Mouse (Mus musculus) kidney, embryonic 16.5 days (tissue): Measurements from ENCODE around the gene Epc2. TPM values are rescaled to one million over a fixed set of nuclear protein-coding genes. Genes with fewer than 3 reads are reported as not detected.
A peak's percentile ranks its signal among the peaks of the same experiment; 100 is the strongest.

ENCODE experiments used
- ATAC-seq: fragments of 200-750 bp; cut with Nextera tagmentation; 2 replicates; pipeline ENCODE4 v1.8.0; 2017; ENCODE audit warnings: moderate TSS enrichment; ENCODE audit not compliant: low FRiP score, low TSS enrichment
- H3K27ac ChIP-seq: fragments of 300-500 bp; sonication (generic); 2 replicates; pipeline ENCODE4 v1.5.1; 2014; ENCODE audit warnings: low read length
- H3K27me3 ChIP-seq: fragments of 300-500 bp; sonication (generic); 2 replicates; pipeline ENCODE4 v1.6.1; 2014; ENCODE audit warnings: low read length, control low read depth, mixed read lengths; ENCODE audit not compliant: insufficient read depth
- H3K36me3 ChIP-seq: fragments of 300-500 bp; sonication (generic); 2 replicates; pipeline ENCODE4 v1.6.1; 2014; ENCODE audit warnings: low read length, control low read depth, mixed read lengths; ENCODE audit not compliant: insufficient read depth
- H3K4me1 ChIP-seq: fragments of 300-500 bp; sonication (generic); 2 replicates; pipeline ENCODE4 v1.6.1; 2014; ENCODE audit warnings: low read length, control low read depth, mixed read lengths; ENCODE audit not compliant: insufficient read depth
- H3K4me2 ChIP-seq: fragments of 300-500 bp; sonication (generic); replicated peaks from 2 replicates; pipeline ENCODE4 v1.6.1; 2014; ENCODE audit warnings: low read depth, low read length
- H3K4me3 ChIP-seq: fragments of 300-500 bp; sonication (generic); 2 replicates; pipeline ENCODE4 v1.5.1; 2014; ENCODE audit warnings: mild to moderate bottlenecking, low read length
- H3K9ac ChIP-seq: fragments of 300-500 bp; sonication (generic); replicated peaks from 2 replicates; pipeline ENCODE4 v1.6.1; 2014; ENCODE audit warnings: low read length
- H3K9me3 ChIP-seq: fragments of 300-500 bp; sonication (generic); 2 replicates; pipeline ENCODE4 v1.6.1; 2016; ENCODE audit warnings: low read length, control low read depth
- WGBS: fragments of 180-500 bp; shearing (Covaris S2); extraction: QIAGEN DNeasy Blood & Tissue Kit; methylation state at CpG from one replicate; pipeline ENCODE4 v1.1.7; 2014; 5-methylcytosine and 5-hydroxymethylcytosine counted together
- polyA plus RNA-seq: library from polyadenylated mRNA; unstranded; fragments of >200 nt; fragmentation: Nextera tagmentation; extraction: Ambion mirVana; gene quantifications from 2 replicates; pipeline ENCODE4 v1.2.1, GENCODE M21; 2015

Gene Epc2
- 6.4 and 6.5 TPM in 2 replicates for polyA plus RNA-seq

GRCm38 (mm10) chr2:49450931-49451636 lies at the start of gene Epc2:
Gene Epc2 (plus strand): TSS chr2:49451486.
- WGBS = 0% methylated on average over 43 of the region's 88 CpGs
- peaks cover 7% of the 10 kb centered on the region for H3K4me1 ChIP-seq

GRCm38 (mm10) chr2:49405954-49406353 lies 45.3 kb upstream of the Epc2 start:
- Histone ChIP-seq H3K9me3 (no peaks in the 10 kb centered on the region), H3K27me3 (no peaks in the 10 kb centered on the region), H3K4me1 (no peaks in the 10 kb centered on the region), H3K9ac (no peak overlapping the region), H3K36me3 (no peaks in the 10 kb centered on the region), H3K27ac (no peak overlapping the region), H3K4me2 (no peak overlapping the region), H3K4me3 (no peak overlapping the region)
- WGBS = 56% methylated on average over 2 of the region's 2 CpGs
- no peak for ATAC-seq

More at GRCm38 (mm10) chr2:49450931-49451636, at the start of gene Epc2:
- peak; percentile 83 for ATAC-seq
- H3K27ac ChIP-seq = peak within 1 kb of the TSS; percentile 100
- no peaks in the 10 kb centered on the region for H3K9me3 ChIP-seq
- peak within 1 kb of the TSS; percentile 68 for H3K4me2 ChIP-seq
- H3K36me3 ChIP-seq = no peaks in the 10 kb centered on the region
- no peaks in the 10 kb centered on the region for H3K27me3 ChIP-seq
- peak within 1 kb of the TSS; percentile 97 for H3K9ac ChIP-seq
- peak within 1 kb of the TSS; percentile 85 for H3K4me3 ChIP-seq

DNA sequence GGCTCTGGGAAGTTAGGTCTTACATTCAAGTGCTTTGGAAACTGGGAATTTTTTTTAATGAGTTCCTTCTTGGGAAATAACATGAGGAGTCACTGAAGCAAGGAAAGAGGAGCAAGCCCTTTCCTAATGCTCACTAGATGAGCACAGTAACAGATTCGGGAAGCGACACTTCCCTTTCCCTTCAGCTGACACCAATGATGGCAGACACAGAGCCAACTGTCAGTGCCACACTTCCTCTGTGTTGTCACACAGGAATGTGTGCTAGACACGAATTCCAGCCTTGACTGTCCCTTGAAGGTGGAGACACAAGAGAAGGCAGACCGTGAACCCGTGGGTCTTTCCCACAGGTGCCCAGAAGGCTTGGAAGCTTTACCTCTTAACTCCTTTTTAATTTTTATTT lies 39.6 kb upstream of the Epc2 start:
- no peak for ATAC-seq
- Histone ChIP-seq H3K4me2 (no peak overlapping the region), H3K36me3 (no peaks in the 10 kb centered on the region), H3K27ac (no peak overlapping the region), H3K4me3 (no peak overlapping the region), H3K27me3 (no peaks in the 10 kb centered on the region), H3K4me1 (no peaks in the 10 kb centered on the region), H3K9ac (no peak overlapping the region), H3K9me3 (no peaks in the 10 kb centered on the region)
- 80% methylated on average over 5 of the region's 5 CpGs for WGBS

DNA sequence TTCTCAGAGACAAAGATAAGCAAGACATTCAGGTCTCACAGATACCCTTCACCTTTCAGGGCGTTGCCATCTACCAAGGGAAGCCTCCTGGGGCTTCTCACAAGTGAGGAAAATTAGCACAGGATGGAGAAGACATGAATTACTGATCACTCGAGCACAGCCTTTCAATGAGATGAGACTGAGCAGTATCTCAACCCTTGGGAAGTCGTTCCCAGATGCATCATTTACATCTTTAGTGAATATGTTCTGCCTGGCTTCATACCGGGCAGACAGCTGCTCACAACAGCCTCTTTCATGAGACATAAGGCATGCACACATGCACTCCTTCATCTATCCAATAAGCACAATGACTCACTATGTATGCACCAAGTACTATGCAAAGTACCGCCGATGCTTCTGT lies 38.7 kb upstream of the Epc2 start:
- no peaks in the 10 kb centered on the region for H3K27me3 ChIP-seq
- no peaks in the 10 kb centered on the region for H3K4me1 ChIP-seq
- H3K9me3 ChIP-seq = no peaks in the 10 kb centered on the region
- no peak overlapping the region for H3K27ac ChIP-seq
- ATAC-seq = no peak
- no peaks in the 10 kb centered on the region for H3K36me3 ChIP-seq
- H3K4me3 ChIP-seq = no peak overlapping the region
- no peak overlapping the region for H3K4me2 ChIP-seq
- 73% methylated on average over 6 of the region's 6 CpGs for WGBS
- no peak overlapping the region for H3K9ac ChIP-seq

DNA sequence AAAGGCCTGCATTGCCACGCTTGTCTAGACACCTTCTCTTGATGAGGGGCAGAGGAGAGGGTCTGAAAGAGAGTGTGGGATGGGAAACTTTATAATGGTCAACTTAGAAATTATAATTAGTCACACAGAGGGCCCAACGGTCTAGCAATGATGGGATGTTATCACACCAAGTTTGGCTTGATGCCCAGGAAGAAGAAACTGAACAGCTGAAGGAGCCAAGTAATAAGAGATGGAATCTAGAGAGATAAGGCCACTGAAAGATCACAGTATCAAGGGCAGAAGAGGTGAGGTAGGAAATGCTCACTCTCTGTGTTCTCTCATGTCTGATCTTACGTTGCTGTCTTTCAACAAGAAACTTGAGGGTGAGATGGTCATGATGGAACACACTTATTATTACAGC lies 35.4 kb upstream of the Epc2 start:
- H3K27me3 ChIP-seq = no peaks in the 10 kb centered on the region
- WGBS = 76% methylated on average over 3 of the region's 3 CpGs
- no peak overlapping the region for H3K4me3 ChIP-seq
- no peak overlapping the region for H3K27ac ChIP-seq
- H3K4me1 ChIP-seq = no peaks in the 10 kb centered on the region
- ATAC-seq = no peak
- no peaks in the 10 kb centered on the region for H3K36me3 ChIP-seq
- no peak overlapping the region for H3K4me2 ChIP-seq
- H3K9me3 ChIP-seq = no peaks in the 10 kb centered on the region
- H3K9ac ChIP-seq = no peak overlapping the region

DNA sequence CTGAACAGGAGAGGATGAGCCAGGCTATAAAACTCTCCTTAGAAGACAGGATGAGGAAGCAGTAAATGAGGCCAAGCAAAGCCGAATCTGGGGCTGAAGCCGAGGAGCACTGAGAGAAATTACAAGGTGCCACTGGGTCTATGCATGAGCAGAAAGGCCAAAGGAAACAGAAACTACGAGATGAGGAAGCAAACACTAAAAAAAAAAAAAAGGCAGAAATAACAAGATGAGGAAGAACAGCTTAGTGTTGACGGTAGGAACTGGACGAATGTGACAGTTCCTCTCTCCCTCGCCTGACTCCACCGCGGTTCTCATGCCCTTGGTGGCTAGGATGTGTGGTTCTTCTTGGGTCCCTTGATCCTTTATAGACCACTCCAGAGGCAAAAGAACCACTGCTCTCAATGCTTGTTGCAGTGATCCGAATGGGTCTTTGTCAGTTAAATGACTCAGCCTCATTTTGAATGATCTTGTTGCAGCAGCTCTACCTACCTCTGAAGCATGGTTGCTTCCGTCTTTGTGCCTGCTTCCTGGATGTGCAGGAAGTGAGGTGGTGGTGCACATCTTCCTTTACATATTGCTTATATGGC lies 34.2 kb upstream of the Epc2 start:
- H3K4me1 ChIP-seq = no peaks in the 10 kb centered on the region
- no peaks in the 10 kb centered on the region for H3K9me3 ChIP-seq
- no peaks in the 10 kb centered on the region for H3K36me3 ChIP-seq
- no peaks in the 10 kb centered on the region for H3K27me3 ChIP-seq
- H3K9ac ChIP-seq = no peak overlapping the region
- no peak overlapping the region for H3K4me2 ChIP-seq
- H3K27ac ChIP-seq = no peak overlapping the region
- no peak overlapping the region for H3K4me3 ChIP-seq
- ATAC-seq = no peak
- WGBS = 49% methylated on average over 10 of the region's 10 CpGs

GRCm38 (mm10) chr2:49420396-49420795 lies 30.9 kb upstream of the Epc2 start:
- Histone ChIP-seq H3K9ac (no peak overlapping the region), H3K27me3 (no peaks in the 10 kb centered on the region), H3K27ac (no peak overlapping the region), H3K4me2 (no peak overlapping the region), H3K9me3 (no peaks in the 10 kb centered on the region), H3K4me3 (no peak overlapping the region), H3K36me3 (no peaks in the 10 kb centered on the region), H3K4me1 (no peaks in the 10 kb centered on the region)
- no peak for ATAC-seq
- WGBS = 89% methylated on average over 3 of the region's 3 CpGs

DNA sequence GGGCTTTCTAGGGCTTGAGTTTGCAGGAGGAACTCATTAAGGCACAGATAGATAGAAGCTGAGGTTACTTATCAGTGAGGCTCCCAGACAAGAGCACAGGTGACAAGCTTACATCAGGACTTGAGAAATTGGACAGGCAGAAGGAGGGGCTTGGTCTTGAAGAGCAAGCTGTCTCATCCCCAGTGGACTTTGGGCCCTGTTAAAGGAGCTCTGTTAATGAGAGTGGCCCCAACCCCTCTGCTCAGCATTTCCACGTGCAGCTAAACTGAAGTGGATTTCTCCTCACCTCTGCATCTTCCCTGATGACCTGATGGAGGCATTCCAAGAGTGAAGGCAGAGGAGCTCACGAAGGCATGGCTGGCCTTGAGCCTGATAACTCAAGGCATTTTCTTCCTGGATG lies 27.4 kb upstream of the Epc2 start:
- WGBS = 69% methylated on average over 2 of the region's 2 CpGs
- no peaks in the 10 kb centered on the region for H3K27me3 ChIP-seq
- no peaks in the 10 kb centered on the region for H3K9me3 ChIP-seq
- H3K4me2 ChIP-seq = no peak overlapping the region
- H3K9ac ChIP-seq = no peak overlapping the region
- ATAC-seq = no peak
- H3K4me1 ChIP-seq = no peaks in the 10 kb centered on the region
- H3K27ac ChIP-seq = no peak overlapping the region
- H3K4me3 ChIP-seq = no peak overlapping the region
- H3K36me3 ChIP-seq = no peaks in the 10 kb centered on the region

- H3K4me2 ChIP-seq = no peak overlapping the region
- H3K4me1 ChIP-seq = no peaks in the 10 kb centered on the region
- H3K36me3 ChIP-seq = no peaks in the 10 kb centered on the region
- ATAC-seq = no peak
- H3K4me3 ChIP-seq = no peak overlapping the region
- no peak overlapping the region for H3K27ac ChIP-seq
- H3K9ac ChIP-seq = no peak overlapping the region
- H3K9me3 ChIP-seq = no peaks in the 10 kb centered on the region
- WGBS = 83% methylated on average over 4 of the region's 4 CpGs
- H3K27me3 ChIP-seq = no peaks in the 10 kb centered on the region
Observed at GRCm38 (mm10) chr2:49424788-49425187, 26.5 kb upstream of the Epc2 start.

DNA sequence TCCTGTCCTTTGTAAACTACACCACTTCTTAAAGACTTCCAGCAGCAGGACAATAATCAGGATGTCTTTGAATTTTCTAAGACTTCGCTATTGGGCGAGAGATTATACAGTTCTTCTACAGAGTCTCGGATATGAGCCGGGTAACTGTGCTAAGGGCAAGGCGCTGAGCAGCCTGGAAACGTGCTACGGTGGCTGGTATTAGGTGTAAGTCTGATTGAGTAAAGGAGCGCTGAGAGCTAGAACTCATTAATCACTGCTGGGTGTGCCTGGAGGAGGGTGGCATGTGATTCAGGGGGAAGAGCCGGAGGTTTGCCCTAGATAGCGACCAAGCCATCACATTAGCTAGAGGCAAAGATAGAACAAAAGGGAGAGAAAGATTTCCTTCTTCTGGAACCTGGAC lies 25.1 kb upstream of the Epc2 start:
- ATAC-seq = peak; percentile 75
- Histone ChIP-seq H3K9me3 (no peaks in the 10 kb centered on the region), H3K27ac (no peak overlapping the region)

More for the DNA sequence above, 25.1 kb upstream of the Epc2 start:
- Histone ChIP-seq H3K4me2 (no peak overlapping the region), H3K9ac (no peak overlapping the region), H3K4me1 (no peaks in the 10 kb centered on the region), H3K36me3 (no peaks in the 10 kb centered on the region), H3K27me3 (no peaks in the 10 kb centered on the region), H3K4me3 (no peak overlapping the region)
- 52% methylated on average over 10 of the region's 10 CpGs for WGBS
